Mouse (Mus musculus): ENCODE measurements around the gene Cacna2d3. TPM values are rescaled to one million over a fixed set of nuclear protein-coding genes. Genes with fewer than 3 reads are reported as not detected.

Gene Cacna2d3
- 100 to 1,000 TPM; 117 to 127 TPM for total RNA-seq (2021)
- long read RNA-seq, experiment 1, partial matches to known transcripts, result 8 of 19 reads
- long read RNA-seq, experiment 1, other reads (novel, unspliced or antisense), result 10 of 19 reads
- long read RNA-seq, experiment 2, partial matches to known transcripts, result 10 of 15 reads
- long read RNA-seq, experiment 2, other reads (novel, unspliced or antisense), result 5 of 15 reads

DNA sequence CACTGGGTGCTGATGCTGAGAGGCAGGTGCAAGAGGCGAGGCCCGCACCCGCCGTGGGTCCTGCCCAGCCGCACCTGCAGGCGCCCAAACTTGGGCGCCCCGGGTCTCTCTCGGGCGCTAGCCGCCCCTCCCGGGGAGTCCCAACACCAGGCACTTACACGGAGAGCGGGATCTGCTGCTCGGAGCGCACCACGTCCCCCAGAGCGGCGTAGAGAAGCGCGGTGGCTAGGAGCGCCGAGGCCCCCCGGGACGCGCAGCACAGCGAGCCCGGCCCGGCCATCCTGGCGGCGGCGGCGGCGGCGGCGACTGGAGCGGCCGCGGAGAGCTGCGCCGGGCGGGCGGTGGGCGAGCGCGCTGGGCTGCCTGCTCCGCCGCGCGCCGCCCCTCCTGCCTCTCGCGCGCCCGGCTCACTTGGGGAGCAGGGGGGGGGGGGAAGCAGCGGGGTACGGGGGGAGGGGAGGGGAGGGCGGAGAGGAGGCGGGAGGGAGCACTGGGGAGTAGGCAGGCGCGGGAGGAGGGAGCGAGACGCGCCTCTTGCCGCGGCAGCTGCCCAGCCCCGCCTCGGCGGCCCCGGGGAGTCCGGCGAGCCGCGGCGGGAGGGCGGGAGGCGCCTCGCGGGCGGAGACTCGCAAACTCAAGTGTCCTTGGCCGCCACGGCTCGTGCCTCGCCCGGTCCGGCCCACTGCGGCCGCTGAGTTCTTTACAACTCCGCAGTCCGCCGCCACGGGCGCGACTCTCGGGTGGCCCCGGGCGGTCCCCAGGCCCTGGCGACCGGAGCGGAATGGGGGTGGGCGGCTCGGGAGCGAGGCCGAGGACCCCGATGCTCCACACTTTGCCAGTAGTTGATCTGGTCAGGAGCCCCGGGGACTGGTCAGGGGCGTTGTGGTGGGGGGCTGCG lies at the start of gene Cacna2d3:
Gene Cacna2d3, minus strand, starts transcription at position 377 of the 898 bp plus-strand sequence.
- intact Hi-C loops (cut with DNase I), result loop anchor here (1.0 to 5.0 kb wide), 3 partner anchors 96 to 216 kb away; no protein-coding TSS in a partner anchor
- peak; percentile 40 to 62 for DNase-seq (ENCODE audit: low spot score in 2 of 2)

DNA sequence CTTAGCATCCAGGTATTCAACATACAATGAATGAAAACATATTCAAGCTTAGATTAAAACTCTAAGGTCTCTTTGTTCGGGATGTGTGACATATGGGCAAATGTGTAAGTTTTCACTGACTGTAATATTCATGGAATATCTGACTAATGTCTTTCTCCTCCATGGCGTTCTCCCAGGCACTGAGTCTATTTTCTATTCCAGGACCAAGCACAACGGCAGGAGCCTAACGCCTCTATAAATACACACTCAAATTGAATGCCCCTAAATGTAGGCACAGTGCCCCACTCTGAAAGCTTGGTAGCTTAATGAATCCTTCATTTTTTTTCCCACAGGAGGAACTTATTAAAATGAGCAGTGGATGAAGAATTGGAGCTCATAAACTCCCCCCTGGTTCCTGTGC lies 47.8 kb upstream of the Cacna2d3 start:
- intact Hi-C loops (cut with DNase I), result no loop called here
- peak; percentile 33 to 43 for DNase-seq (ENCODE audit: low spot score in 2 of 2)

DNA sequence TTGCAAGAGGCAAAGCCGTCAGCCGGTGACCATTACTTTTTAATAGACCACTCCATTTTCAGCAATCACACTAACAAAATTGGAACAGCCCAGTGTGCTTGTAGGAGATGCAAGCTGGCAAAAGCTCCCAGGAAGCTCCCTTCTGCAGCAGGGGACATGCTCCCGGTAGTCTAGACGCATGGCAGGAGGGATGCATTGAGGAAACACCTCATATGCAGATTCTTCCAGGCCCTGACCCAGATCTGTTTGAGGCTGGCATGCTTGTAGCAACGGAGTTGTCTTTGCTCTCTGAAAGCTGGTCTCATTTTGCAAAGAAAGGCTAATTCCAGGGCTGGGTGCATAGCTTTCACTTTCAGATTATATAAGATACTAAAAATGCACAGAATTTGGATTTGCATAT lies 31.2 kb upstream of the Cacna2d3 start:
- DNase-seq (ENCODE audit: low spot score in 2 of 2), result peak; percentile 12
- intact Hi-C loops (cut with DNase I), result no loop called here

DNA sequence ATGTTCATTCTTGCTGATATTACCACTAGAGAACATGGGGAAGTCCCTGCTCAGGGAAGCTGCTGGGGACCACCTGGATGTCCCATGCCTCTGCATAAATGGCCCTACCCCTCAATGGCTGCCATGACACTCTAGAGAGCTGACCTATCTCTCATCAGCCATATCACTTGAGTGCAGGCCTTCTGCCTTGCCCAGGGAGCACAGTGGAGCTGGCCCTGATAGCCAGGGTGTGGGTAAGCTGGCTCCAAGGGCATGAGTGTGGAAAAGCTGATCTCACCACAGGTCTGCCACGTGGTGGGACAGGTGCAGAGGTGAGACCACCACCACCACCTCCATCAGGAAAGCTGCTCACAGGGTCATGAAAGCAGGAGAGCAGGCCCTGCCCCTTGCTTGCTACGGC lies 17.1 kb upstream of the Cacna2d3 start:
- no peak for DNase-seq (ENCODE audit: low spot score in 2 of 2)
- intact Hi-C loops (cut with DNase I), result no loop called here

DNA sequence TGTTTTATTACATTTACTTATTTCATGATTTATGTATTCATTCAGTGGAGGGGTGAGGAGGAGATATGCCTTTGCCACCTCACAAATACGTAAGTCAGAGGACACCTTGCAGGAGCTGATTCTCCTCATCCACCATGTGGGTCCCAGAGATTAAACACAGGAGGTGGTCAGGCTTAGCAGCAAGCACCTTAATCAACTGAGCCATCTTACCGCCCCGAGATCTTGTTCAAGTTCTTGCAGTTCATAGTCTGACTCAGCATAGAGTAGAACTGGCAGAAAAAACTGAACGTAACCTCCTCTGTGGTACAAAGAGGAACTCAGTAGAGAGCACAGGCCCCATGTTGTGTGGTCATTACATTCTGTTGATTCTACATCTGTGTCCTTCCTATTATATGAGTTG lies 8.6 kb upstream of the Cacna2d3 start:
- intact Hi-C loops (cut with DNase I), result no loop called here
- DNase-seq (ENCODE audit: low spot score in 2 of 2), result no peak

DNA sequence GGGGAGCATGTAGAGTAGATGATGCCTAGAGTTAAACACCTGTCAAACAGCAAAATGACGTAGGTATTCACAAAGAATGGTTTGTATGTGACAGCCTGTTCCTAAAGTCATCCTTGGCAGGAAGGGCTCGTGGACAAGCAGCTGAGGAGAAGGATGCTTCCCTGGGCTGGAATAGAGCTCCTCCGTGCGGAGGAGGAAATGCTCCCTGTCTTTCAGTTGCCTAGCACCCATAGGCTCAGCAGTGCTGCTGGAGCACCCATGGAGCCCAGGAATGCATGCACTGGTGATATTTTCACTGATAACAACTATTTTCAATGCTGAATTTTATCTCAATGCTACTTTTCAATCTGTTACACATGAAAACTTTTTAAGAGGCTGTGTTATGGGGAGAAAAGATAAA lies 7.3 kb upstream of the Cacna2d3 start:
- DNase-seq (ENCODE audit: low spot score in 2 of 2), result no peak
- intact Hi-C loops (cut with DNase I), result no loop called here

DNA sequence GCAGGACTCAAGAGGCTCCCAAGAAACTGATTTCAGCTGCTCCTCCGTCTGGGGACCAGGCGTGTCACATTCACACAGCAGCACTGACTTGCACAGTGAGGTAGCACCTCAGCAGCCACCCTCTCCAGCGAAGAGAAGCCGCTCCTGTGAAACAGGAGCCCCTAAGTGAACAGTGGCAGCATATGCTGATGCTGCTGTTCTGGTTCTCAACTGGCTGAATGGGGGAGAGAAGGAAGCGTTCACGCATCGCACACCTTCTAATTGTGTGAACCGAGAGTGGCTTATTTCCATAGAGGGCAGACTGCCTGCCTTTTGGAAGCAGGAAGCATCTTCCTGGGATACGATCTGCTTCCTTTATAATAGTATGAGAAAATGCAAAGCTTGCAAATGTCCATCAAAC lies 5.9 kb upstream of the Cacna2d3 start:
- intact Hi-C loops (cut with DNase I), result no loop called here
- peak in 1 of 2 experiments; percentile 13 for DNase-seq (ENCODE audit: low spot score in 2 of 2)

DNA sequence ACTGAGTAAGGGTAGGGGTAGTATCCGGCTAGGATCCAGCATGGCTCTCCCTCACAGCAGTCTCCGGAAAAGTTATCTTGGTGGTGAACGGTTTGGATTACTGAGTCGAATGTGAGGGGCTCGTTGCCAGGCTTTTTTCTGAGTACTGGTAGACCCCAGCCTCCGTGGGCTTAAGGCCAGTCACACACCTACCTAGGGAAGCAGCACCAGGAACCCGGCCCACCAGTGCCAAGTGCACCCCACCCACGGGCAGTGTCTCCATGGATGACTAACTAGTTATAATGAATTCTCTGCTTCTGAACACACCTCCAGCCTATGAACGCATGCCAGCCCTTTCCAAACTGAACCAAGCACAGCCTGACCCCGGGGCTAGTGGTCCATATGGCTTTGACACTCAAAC lies 1.6 kb upstream of the Cacna2d3 start:
- DNase-seq (ENCODE audit: low spot score in 2 of 2), result peak in 1 of 2 experiments; percentile 38
- intact Hi-C loops (cut with DNase I), result loop anchor here (5.0 kb wide), 2 partner anchors 94 to 144 kb away; no protein-coding TSS in a partner anchor

DNA sequence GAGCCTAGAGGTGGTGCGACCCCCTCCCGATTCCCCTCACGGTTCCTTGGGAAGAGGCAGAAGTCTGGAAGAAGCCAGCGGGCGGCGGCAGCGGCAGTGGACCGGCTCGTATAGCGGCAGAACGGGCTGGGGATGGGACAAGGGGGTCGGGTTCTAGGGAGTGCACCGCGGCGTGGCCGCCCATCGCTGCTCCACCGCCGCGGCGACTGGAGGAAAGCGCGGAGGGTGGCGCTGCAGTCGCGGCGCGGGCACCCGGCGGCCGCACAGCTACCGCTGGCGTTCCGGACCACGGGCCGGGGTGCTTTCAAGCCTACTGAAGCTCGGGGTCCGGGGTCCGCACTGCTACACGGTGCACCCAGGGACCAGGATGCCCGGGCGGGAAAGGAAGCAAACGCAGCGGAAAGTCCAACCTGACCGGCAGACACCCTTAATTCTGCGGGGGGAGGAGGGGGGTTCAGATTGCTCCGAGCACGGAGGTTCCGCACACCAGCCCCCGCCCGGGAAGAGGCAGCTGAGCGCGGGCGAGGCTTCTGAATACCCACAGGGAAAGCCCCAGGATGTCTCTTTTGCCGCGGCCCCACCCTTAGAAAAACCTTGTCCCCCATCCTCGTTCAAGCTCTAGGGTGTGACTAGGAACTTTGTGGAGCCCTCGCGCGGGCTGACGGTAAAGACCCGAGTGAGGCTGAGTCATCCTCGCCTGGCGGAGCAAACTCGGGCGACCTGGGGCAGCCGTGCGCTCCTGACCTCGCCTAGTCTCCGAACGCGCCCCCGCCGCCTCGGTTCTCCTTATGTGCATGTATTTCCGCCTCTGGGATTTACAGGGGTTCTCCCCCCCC lies 940 bp upstream of the Cacna2d3 start:
- intact Hi-C loops (cut with DNase I), result loop anchor here (5.0 kb wide), 2 partner anchors 95 to 145 kb away; no protein-coding TSS in a partner anchor

DNA sequence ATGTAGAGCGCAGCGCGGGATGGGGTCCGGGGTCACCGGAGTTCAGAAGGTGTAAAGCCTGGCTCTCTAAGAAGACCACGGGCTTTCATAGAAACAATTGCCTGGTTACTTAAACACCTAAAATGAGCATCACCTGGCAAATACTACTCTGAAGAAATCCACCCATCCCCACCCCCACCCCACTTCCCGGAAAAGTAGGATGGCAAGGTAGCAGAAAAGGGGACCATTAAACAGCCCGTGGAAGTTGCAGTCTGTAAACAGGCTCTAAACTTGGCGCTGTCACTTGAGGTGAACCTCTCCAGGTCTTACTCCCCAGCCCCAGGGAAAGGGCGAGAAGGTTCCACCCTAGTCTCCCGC lies 555 bp downstream of the Cacna2d3 start:
- DNase-seq (ENCODE audit: low spot score in 2 of 2), result no peak
- intact Hi-C loops (cut with DNase I), result loop anchor here (1.0 to 5.0 kb wide), 3 partner anchors 96 to 216 kb away; no protein-coding TSS in a partner anchor

More for the DNA sequence above, 940 bp upstream of the Cacna2d3 start:
- peak; percentile 49 to 60 for DNase-seq (ENCODE audit: low spot score in 2 of 2)

DNA sequence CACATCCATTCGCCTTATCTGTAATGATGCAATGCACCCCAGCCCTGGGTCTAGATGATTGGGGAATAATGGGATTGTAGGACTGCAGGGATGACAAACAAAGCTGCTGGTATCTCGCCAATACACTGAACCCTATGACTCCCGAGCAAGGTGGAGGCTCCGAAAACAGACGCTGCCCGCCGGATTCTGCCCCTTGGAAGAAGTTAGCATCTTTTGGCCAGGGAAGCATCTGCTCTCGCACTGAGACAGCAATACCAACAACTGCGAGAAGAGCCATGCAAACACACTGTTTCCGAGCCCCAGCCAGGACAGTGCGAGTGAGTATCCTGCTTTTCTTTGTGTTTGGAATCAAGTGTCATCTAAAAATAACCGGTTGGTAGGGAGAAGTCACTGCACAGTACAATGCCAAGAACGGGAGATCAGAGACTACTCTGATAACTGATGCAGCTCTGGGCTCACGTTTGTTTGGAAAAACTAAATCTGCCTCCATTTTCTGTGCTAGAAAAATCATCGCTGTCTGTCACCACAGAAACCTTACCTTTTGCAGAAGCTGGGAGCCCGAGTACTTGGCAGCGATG lies 1.2 kb downstream of the Cacna2d3 start:
- DNase-seq (ENCODE audit: low spot score in 2 of 2), result no peak
- intact Hi-C loops (cut with DNase I), result loop anchor here (5.0 kb wide), 2 partner anchors 97 to 147 kb away; no protein-coding TSS in a partner anchor

DNA sequence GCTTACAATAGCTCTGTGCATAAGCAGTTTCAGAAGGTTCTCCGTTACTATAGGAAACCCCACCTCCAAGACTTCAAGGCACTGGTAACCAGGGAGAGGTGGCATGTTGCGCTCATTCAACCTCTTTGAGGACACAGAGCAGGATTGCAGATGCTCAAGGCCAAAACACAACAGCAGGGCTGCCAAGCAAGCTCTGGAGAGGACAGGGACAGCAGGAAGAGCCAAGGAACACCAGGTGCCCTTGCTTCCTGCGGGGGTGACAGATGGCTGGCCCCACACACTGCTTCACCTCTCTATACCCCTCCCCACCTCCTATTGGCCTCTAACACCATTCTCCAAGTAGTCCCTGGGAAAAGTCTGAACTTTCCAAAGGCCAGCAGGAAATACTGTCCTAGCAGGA lies 9.0 kb downstream of the Cacna2d3 start:
- intact Hi-C loops (cut with DNase I), result no loop called here
- peak in 1 of 2 experiments; percentile 29 for DNase-seq (ENCODE audit: low spot score in 2 of 2)

DNA sequence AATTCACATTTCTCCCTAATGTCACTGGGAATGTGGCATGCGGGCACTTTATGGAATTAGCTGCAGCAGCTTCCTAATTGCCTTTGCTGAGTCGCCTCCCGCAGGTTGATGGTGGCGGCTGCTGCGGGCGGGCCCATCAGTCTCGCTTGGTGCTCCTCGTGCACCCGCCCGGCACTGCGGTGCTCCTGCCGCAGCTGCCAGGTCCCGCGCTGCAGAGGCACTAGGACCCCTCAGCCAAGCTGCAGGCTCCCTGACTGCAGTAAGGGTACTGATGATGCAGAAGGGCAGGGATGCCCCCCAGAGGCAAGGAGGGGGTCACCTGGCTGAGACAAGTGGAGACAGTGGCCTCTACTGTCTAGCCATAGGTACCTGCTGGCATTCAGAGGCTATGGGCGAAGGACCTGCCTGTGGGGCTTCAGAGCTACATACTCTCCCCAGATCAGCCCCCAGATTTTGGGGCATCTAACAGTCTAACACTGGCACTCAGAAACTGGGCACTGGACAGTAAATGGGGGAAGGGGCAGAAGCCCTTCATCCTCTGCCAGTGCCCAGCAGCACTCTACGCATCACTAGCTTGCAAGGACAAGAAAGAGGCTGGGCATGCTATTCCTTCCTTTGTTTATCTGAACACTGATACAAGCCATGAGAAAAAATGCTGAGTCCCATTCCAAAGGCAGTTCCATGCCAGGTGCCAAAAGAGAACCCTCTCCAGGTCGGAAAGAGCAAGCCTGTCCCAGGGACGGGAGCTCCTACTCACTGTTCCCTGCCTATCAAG lies 13.9 kb downstream of the Cacna2d3 start:
- DNase-seq (ENCODE audit: low spot score in 2 of 2), result no peak
- intact Hi-C loops (cut with DNase I), result no loop called here

DNA sequence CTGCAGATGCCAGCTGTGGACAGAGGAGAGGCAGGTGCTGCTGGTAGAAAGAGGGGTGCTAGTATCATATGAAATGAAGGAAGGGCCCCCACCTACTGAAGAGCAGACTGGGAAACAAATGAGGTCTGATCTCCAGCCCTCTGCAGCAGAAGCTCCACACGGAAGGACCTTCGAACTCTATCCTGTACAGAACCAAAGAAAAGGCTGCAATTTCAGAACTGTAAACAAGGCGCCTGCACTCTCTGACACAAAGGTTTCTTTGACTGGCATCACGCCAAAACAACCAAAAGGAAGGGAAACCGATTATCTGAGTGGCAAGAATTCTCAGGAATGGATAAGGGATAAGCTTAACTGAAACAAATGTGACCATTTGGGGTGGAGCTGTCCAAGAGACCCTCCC lies 18.9 kb downstream of the Cacna2d3 start:
- DNase-seq (ENCODE audit: low spot score in 2 of 2), result no peak
- intact Hi-C loops (cut with DNase I), result no loop called here

DNA sequence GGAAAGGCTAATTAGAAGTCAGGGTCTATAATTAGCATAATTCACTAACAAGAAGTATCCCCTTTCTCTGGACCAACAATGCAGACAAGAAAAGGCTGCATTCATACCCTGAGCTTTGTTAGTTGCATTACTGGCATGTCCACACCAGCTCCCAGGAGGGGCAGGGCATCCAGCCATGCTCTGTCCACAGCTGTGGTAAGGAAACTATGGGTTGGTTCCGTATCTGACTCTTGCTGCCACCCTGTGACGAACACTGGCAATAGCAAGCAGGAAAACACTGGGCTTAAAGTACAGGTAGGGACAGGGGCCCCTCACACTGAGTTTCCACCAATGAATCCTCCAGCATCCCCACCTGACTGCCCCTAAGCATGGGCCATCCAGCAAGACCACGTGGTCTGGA lies 25.5 kb downstream of the Cacna2d3 start:
- intact Hi-C loops (cut with DNase I), result no loop called here
- DNase-seq (ENCODE audit: low spot score in 2 of 2), result peak; percentile 69 to 70

DNA sequence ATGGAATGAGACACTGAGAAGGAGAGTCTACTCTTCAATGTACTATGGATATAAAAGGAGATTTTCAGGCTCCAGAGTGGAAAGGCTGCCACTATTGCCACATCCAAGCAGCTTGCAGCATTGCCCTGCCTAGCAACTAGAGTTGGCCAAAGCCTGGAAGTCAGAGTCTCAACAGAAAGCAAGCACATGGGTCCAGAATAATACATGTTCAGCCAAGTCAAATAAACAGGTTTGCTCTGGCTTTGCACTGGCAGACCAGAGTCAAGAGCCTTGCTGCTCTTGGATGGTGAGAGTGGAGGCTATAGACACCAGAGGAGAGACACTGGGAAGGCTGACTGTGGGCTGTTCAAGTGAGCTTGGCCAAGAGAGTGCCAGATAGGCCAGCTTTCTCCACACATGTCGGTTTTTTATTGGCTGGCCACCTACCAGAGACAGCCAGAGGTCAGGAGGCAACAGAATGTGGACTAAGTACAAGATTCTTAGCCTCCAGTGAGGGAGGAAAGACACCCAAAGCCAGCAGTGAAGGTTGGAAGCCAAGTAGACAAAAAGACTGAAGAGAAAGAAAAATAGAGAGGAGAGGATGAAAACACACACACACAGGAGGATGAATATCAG lies 49.1 kb downstream of the Cacna2d3 start:
- DNase-seq (ENCODE audit: low spot score in 2 of 2), result no peak
- intact Hi-C loops (cut with DNase I), result no loop called here

DNA sequence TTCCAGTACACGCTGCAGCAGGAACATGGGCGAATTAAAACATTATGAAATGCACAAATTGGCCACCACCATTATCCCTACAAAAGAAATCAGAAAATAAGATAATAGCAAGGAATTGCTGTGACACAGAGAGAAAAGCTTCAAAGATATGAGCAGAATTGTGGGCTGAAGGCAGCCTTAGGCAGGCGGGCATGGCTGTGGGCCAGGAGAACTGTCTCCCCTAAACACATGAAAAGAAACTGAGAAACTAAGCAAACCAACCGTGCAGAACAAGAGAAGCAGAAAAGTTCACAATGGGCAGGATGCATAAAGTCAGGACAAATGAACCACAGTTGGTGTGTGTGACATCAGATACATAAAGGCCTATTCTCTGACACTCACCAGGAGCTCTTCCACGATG lies 51.8 kb downstream of the Cacna2d3 start:
- peak in 1 of 2 experiments; percentile 30 for DNase-seq (ENCODE audit: low spot score in 2 of 2)
- intact Hi-C loops (cut with DNase I), result no loop called here

DNA sequence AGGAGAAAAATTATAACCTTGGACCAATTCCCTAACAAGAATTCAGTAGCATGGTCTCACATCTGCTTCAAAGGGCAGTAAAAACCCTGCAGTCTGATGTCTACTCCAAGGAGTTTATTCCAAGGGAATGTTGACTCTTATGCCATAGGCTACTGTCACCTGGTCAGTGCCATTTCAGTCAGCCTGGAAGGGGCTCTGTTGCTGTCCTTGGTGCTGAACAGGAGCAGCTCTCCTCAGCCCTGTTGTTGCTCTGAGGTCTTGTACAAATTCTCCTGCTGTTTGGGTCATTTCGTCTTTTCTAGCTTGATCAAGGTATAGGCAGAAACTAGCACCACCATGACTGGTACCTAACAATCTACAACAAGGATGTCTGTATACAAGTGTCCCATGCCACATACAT lies 64.7 kb downstream of the Cacna2d3 start:
- DNase-seq (ENCODE audit: low spot score in 2 of 2), result no peak
- intact Hi-C loops (cut with DNase I), result no loop called here
